Mouse (Mus musculus) lung, embryonic 14.5 days (tissue): ENCODE results near the gene Plcl1. TPM values are rescaled to one million over a fixed set of nuclear protein-coding genes. Genes with fewer than 3 reads are reported as not detected.

Source experiments
- ATAC-seq: fragments of 200-750 bp; cut with Nextera tagmentation; 2 replicates; pipeline ENCODE4 v1.8.0; 2017; ENCODE audit warnings: mild to moderate bottlenecking, moderate TSS enrichment, moderate library complexity; ENCODE audit not compliant: insufficient read depth
- DNase-seq: peaks from one replicate; pipeline ENCODE4 v3.0.0-alpha.2; 2015
- H3K27ac ChIP-seq: fragments of 300-500 bp; sonication (generic); 2 replicates; pipeline ENCODE4 v1.5.1; 2014; ENCODE audit warnings: low read depth, mild to moderate bottlenecking, moderate library complexity
- H3K27me3 ChIP-seq: fragments of 300-500 bp; sonication (generic); 2 replicates; pipeline ENCODE4 v1.6.1; 2014; ENCODE audit warnings: low read length, control low read depth; ENCODE audit not compliant: insufficient read depth
- H3K36me3 ChIP-seq: fragments of 300-500 bp; sonication (generic); 2 replicates; pipeline ENCODE4 v1.6.1; 2014; ENCODE audit warnings: control low read depth; ENCODE audit not compliant: insufficient read depth
- H3K4me1 ChIP-seq: fragments of 300-500 bp; sonication (generic); 2 replicates; pipeline ENCODE4 v1.6.1; 2014; ENCODE audit warnings: antibody characterized with exemption, control low read depth; ENCODE audit not compliant: insufficient read depth
- H3K4me2 ChIP-seq: fragments of 300-500 bp; sonication (generic); 2 replicates; pipeline ENCODE4 v1.6.1; 2014; ENCODE audit warnings: mild to moderate bottlenecking
- H3K4me3 ChIP-seq: fragments of 300-500 bp; sonication (generic); 2 replicates; pipeline ENCODE4 v1.5.1; 2014; ENCODE audit warnings: low read depth, low read length
- H3K9ac ChIP-seq: fragments of 300-500 bp; sonication (generic); 2 replicates; pipeline ENCODE4 v1.6.1; 2014
- H3K9me3 ChIP-seq: fragments of 300-500 bp; sonication (generic); 2 replicates; pipeline ENCODE4 v1.6.1; 2016; ENCODE audit warnings: low read depth, low read length, control low read depth
- CTCF ChIP-seq: IDR thresholded peaks from 2 replicates; pipeline ENCODE4 v1.5.1; 2016; ENCODE audit warnings: antibody characterized with exemption, low read depth
- WGBS: fragments of 180-500 bp; shearing (Covaris S2); extraction: QIAGEN DNeasy Blood & Tissue Kit; methylation state at CpG from one replicate; pipeline ENCODE4 v1.1.7; 2014; 5-methylcytosine and 5-hydroxymethylcytosine counted together
- polyA plus RNA-seq: library from polyadenylated mRNA; unstranded; fragments of >200 nt; fragmentation: Nextera tagmentation; extraction: Ambion mirVana; gene quantifications from 2 replicates; pipeline ENCODE4 v1.2.1, GENCODE M21; 2014

Plcl1 gene
- polyA plus RNA-seq, 1 experiment from 2014 or later = 1.9 TPM

GRCm38 (mm10) chr1:55605450-55605849 lies 199.7 kb downstream of the Plcl1 start:
- Histone ChIP-seq H3K9ac (no peak overlapping the region), H3K4me3 (no peak overlapping the region), H3K27me3 (no peaks in the 10 kb centered on the region), H3K36me3 (no peaks in the 10 kb centered on the region), H3K27ac (no peak overlapping the region), H3K4me2 (no peak overlapping the region), H3K9me3 (no peaks in the 10 kb centered on the region), H3K4me1 (no peaks in the 10 kb centered on the region)
- WGBS = 68% methylated on average over 4 of the region's 4 CpGs
- DNase-seq = no peak
- no peak for TF ChIP-seq CTCF
- no peak for ATAC-seq

- DNase-seq = no peak
- no peak overlapping the region; the same call in 1 of the 2 replicates for H3K27ac ChIP-seq
- H3K9me3 ChIP-seq = no peaks in the 10 kb centered on the region
- H3K36me3 ChIP-seq = no peaks in the 10 kb centered on the region
- TF ChIP-seq CTCF = no peak
- no peaks in the 10 kb centered on the region for H3K4me1 ChIP-seq
- WGBS = 55% methylated on average over 2 of the region's 2 CpGs
- no peak overlapping the region for H3K4me2 ChIP-seq
- no peak overlapping the region for H3K9ac ChIP-seq
- ATAC-seq = no peak
- H3K27me3 ChIP-seq = no peaks in the 10 kb centered on the region
- no peak overlapping the region for H3K4me3 ChIP-seq
These were observed 200.2 kb downstream of the Plcl1 start for GRCm38 (mm10) chr1:55605956-55606355.

GRCm38 (mm10) chr1:55606405-55606804 lies 200.7 kb downstream of the Plcl1 start:
- TF ChIP-seq CTCF = no peak
- Histone ChIP-seq H3K4me2 (no peak overlapping the region), H3K27ac (peak overlapping the region; percentile 42; the same call in 1 of the 2 replicates)

GRCm38 (mm10) chr1:55612759-55613328 lies 207.1 kb downstream of the Plcl1 start:
- no peaks in the 10 kb centered on the region for H3K4me1 ChIP-seq
- no peak for DNase-seq
- ATAC-seq = no peak
- no peak for TF ChIP-seq CTCF
- WGBS = 81% methylated on average over 6 of the region's 6 CpGs
- no peaks in the 10 kb centered on the region for H3K27me3 ChIP-seq
- H3K9me3 ChIP-seq = no peaks in the 10 kb centered on the region
- H3K9ac ChIP-seq = no peak overlapping the region
- H3K36me3 ChIP-seq = no peaks in the 10 kb centered on the region
- H3K27ac ChIP-seq = no peak overlapping the region
- no peak overlapping the region for H3K4me2 ChIP-seq
- no peak overlapping the region for H3K4me3 ChIP-seq

More at GRCm38 (mm10) chr1:55606405-55606804, 200.7 kb downstream of the Plcl1 start:
- DNase-seq (peak; percentile 35), ATAC-seq (no peak; the same call in 1 of the 2 replicates)
- Histone ChIP-seq H3K9me3 (no peaks in the 10 kb centered on the region), H3K4me1 (no peaks in the 10 kb centered on the region), H3K27me3 (no peaks in the 10 kb centered on the region), H3K36me3 (no peaks in the 10 kb centered on the region), H3K4me3 (no peak overlapping the region), H3K9ac (no peak overlapping the region)
- WGBS = 35% methylated on average over 8 of the region's 8 CpGs

GRCm38 (mm10) chr1:55617857-55618256 lies 212.1 kb downstream of the Plcl1 start:
- H3K27me3 ChIP-seq = no peaks in the 10 kb centered on the region
- DNase-seq (no peak), ATAC-seq (no peak)
- no peak for TF ChIP-seq CTCF
- H3K4me3 ChIP-seq = no peak overlapping the region
- no peak overlapping the region for H3K27ac ChIP-seq
- no peak overlapping the region for H3K9ac ChIP-seq
- no peaks in the 10 kb centered on the region for H3K9me3 ChIP-seq
- H3K36me3 ChIP-seq = no peaks in the 10 kb centered on the region
- H3K4me2 ChIP-seq = no peak overlapping the region
- 92% methylated on average over 2 of the region's 2 CpGs for WGBS
- H3K4me1 ChIP-seq = no peaks in the 10 kb centered on the region

- no peak overlapping the region for H3K4me3 ChIP-seq
- no peaks in the 10 kb centered on the region for H3K36me3 ChIP-seq
- no peak overlapping the region for H3K27ac ChIP-seq
- no peak overlapping the region for H3K4me2 ChIP-seq
- DNase-seq (no peak), ATAC-seq (no peak)
- H3K9me3 ChIP-seq = no peaks in the 10 kb centered on the region
- TF ChIP-seq CTCF = no peak
- WGBS = 45% methylated on average over 7 of the region's 7 CpGs
- no peaks in the 10 kb centered on the region for H3K27me3 ChIP-seq
- no peaks in the 10 kb centered on the region for H3K4me1 ChIP-seq
- H3K9ac ChIP-seq = no peak overlapping the region
These were observed 213.0 kb downstream of the Plcl1 start for GRCm38 (mm10) chr1:55618617-55619286.

- H3K4me1 ChIP-seq = no peaks in the 10 kb centered on the region
- no peak overlapping the region for H3K4me3 ChIP-seq
- H3K9ac ChIP-seq = no peak overlapping the region
- DNase-seq = no peak
- H3K36me3 ChIP-seq = no peaks in the 10 kb centered on the region
- H3K9me3 ChIP-seq = no peaks in the 10 kb centered on the region
- H3K27me3 ChIP-seq = no peaks in the 10 kb centered on the region
- H3K27ac ChIP-seq = no peak overlapping the region
- no peak for TF ChIP-seq CTCF
- no peak for ATAC-seq
- H3K4me2 ChIP-seq = no peak overlapping the region
- 43% methylated on average over 1 of the region's 1 CpGs for WGBS
These were observed 225.8 kb downstream of the Plcl1 start for GRCm38 (mm10) chr1:55631496-55631895.
